Mouse (Mus musculus) MEL (cell line): Measurements from ENCODE around the gene Acta2. TPM values are rescaled to one million over a fixed set of nuclear protein-coding genes. Genes with fewer than 3 reads are reported as not detected.

ENCODE experiments used
- DNase-seq: peaks from one replicate; pipeline ENCODE4 v3.0.0; 2011; ENCODE audit warnings: low read depth, low spot score
- H3K27ac ChIP-seq: 2 replicates; pipeline ENCODE4 v1.5.1; 2012; ENCODE audit warnings: low read depth, mild to moderate bottlenecking, control low read depth, low read length, moderate library complexity; ENCODE audit not compliant: control insufficient read depth
- H3K27me3 ChIP-seq, 2 experiments: fragments of 150-350 bp in 1 of 2; sonication (generic) in 1 of 2; 2 replicates each; pipeline ENCODE4 v1.6.1; 2012; ENCODE audit warnings: low read length in 2 of 2, mild to moderate bottlenecking in 2 of 2, improper control_type of control experiment in 1 of 2, moderate library complexity in 1 of 2; ENCODE audit not compliant: insufficient read depth in 2 of 2, control insufficient read depth in 1 of 2
- H3K36me3 ChIP-seq, 2 experiments: 2 replicates each; pipeline ENCODE4 v1.6.1; 2012 to 2014; ENCODE audit warnings: low read length in 2 of 2, improper control_type of control experiment in 1 of 2, inconsistent platforms in 1 of 2, mild to moderate bottlenecking in 1 of 2; ENCODE audit not compliant: insufficient read depth in 2 of 2, control insufficient read depth in 1 of 2
- H3K4me1 ChIP-seq, 2 experiments: fragments of 150-350 bp in 1 of 2; sonication (generic) in 1 of 2; 2 replicates each; pipeline ENCODE4 v1.6.1; 2012; ENCODE audit warnings: low read length in 2 of 2, improper control_type of control experiment in 1 of 2, mild to moderate bottlenecking in 1 of 2; ENCODE audit not compliant: insufficient read depth in 2 of 2, control insufficient read depth in 1 of 2
- H3K4me3 ChIP-seq, 2 experiments: fragments of 150-350 bp in 1 of 2; sonication (generic) in 1 of 2; 2 replicates each; pipeline ENCODE4 v1.5.1; 2012; ENCODE audit warnings: low read depth in 2 of 2, low read length in 2 of 2, mild to moderate bottlenecking in 2 of 2, moderate library complexity in 2 of 2, control low read depth in 1 of 2, improper control_type of control experiment in 1 of 2; ENCODE audit not compliant: control insufficient read depth in 1 of 2, insufficient read depth in 1 of 2
- H3K79me2 ChIP-seq: 2 replicates; pipeline ENCODE4 v1.6.1; 2012; ENCODE audit warnings: mild to moderate bottlenecking, low read length, moderate library complexity; ENCODE audit not compliant: control insufficient read depth, poor library complexity, insufficient read depth
- H3K9ac ChIP-seq: 2 replicates; pipeline ENCODE4 v1.6.1; 2012; ENCODE audit warnings: low read depth, mild to moderate bottlenecking, control low read depth, low read length, moderate library complexity; ENCODE audit not compliant: control insufficient read depth, poor library complexity, severe bottlenecking
- H3K9me3 ChIP-seq: fragments of 150-350 bp; sonication (generic); replicated peaks from 2 replicates; pipeline ENCODE4 v1.6.1; 2012; ENCODE audit warnings: mild to moderate bottlenecking, low read length, improper control_type of control experiment, moderate library complexity; ENCODE audit not compliant: insufficient read depth
- CHD1 ChIP-seq: IDR thresholded peaks from 2 replicates; pipeline ENCODE4 v1.6.1; 2012; ENCODE audit warnings: low read depth, mild to moderate bottlenecking, inconsistent platforms, low read length, improper control_type of control experiment
- E2F4 ChIP-seq: IDR thresholded peaks from 2 replicates; pipeline ENCODE4 v1.6.1; 2011; ENCODE audit warnings: low read depth, low read length, improper control_type of control experiment, borderline replicate concordance
- ELF1 ChIP-seq: IDR thresholded peaks from 2 replicates; pipeline ENCODE4 v1.6.1; 2014; ENCODE audit warnings: low read depth, mild to moderate bottlenecking, inconsistent platforms, low read length, improper control_type of control experiment, moderate library complexity
- GABPA ChIP-seq: IDR thresholded peaks from 2 replicates; pipeline ENCODE4 v1.6.1; 2012; ENCODE audit warnings: low read depth, mild to moderate bottlenecking, inconsistent platforms, low read length, improper control_type of control experiment, moderate library complexity
- MAX ChIP-seq: IDR thresholded peaks from 2 replicates; pipeline ENCODE4 v1.6.1; 2011; ENCODE audit warnings: low read length, improper control_type of control experiment
- MAZ ChIP-seq: IDR thresholded peaks from 2 replicates; pipeline ENCODE4 v1.6.1; 2012; ENCODE audit warnings: low read depth, mild to moderate bottlenecking, inconsistent platforms, low read length, improper control_type of control experiment
- MEF2A ChIP-seq: IDR thresholded peaks from 2 replicates; pipeline ENCODE4 v1.6.1; 2014; ENCODE audit warnings: low read depth, mild to moderate bottlenecking, inconsistent platforms, low read length, improper control_type of control experiment; ENCODE audit not compliant: poor library complexity, insufficient replicate concordance, severe bottlenecking; ENCODE audit errors: extremely low read depth
- MYC ChIP-seq: IDR thresholded peaks from 2 replicates; pipeline ENCODE4 v1.6.1; 2011; ENCODE audit warnings: low read depth, mild to moderate bottlenecking, low read length, improper control_type of control experiment, moderate library complexity
- POLR2A ChIP-seq, 2 experiments: IDR thresholded peaks; 2 replicates each; pipeline ENCODE4 v1.6.1; 2011 to 2012; ENCODE audit warnings: low read length in 2 of 2, mild to moderate bottlenecking in 2 of 2, control low read depth in 1 of 2, improper control_type of control experiment in 1 of 2, low read depth in 1 of 2, moderate library complexity in 1 of 2; ENCODE audit not compliant: control insufficient read depth in 1 of 2, insufficient read depth in 1 of 2, poor library complexity in 1 of 2
- SIN3A ChIP-seq: IDR thresholded peaks from 2 replicates; pipeline ENCODE4 v1.6.1; 2012; ENCODE audit warnings: low read length, improper control_type of control experiment, inconsistent platforms
- TAL1 ChIP-seq: IDR thresholded peaks from 2 replicates; pipeline ENCODE4 v1.6.1; 2012; ENCODE audit warnings: mild to moderate bottlenecking, inconsistent platforms, low read length, moderate library complexity, mixed read lengths
- UBTF ChIP-seq: IDR thresholded peaks from 2 replicates; pipeline ENCODE4 v1.6.1; 2012; ENCODE audit warnings: low read depth, mild to moderate bottlenecking, inconsistent platforms, low read length, improper control_type of control experiment, moderate library complexity, borderline replicate concordance; ENCODE audit not compliant: insufficient read depth
- ZC3H11A ChIP-seq: IDR thresholded peaks from 2 replicates; pipeline ENCODE4 v1.6.1; 2012; ENCODE audit warnings: low read depth, mild to moderate bottlenecking, inconsistent platforms, low read length, improper control_type of control experiment
- ZKSCAN1 ChIP-seq: IDR thresholded peaks from 2 replicates; pipeline ENCODE4 v1.6.1; 2012; ENCODE audit warnings: low read depth, mild to moderate bottlenecking, inconsistent platforms, low read length, improper control_type of control experiment, moderate library complexity
- ZMIZ1 ChIP-seq: IDR thresholded peaks from 2 replicates; pipeline ENCODE4 v1.6.1; 2012; ENCODE audit warnings: low read depth, mild to moderate bottlenecking, inconsistent platforms, low read length, improper control_type of control experiment, moderate library complexity
- ZNF384 ChIP-seq: IDR thresholded peaks from 2 replicates; pipeline ENCODE4 v1.6.1; 2012; ENCODE audit warnings: low read depth, mild to moderate bottlenecking, inconsistent platforms, low read length, improper control_type of control experiment
- polyA plus RNA-seq, 2 experiments: library from polyadenylated mRNA; stranded (reverse) in 1 of 2; unstranded in 1 of 2; fragments of >175 nt in 1 of 2; fragments of >200 nt in 1 of 2; gene quantifications; 2 replicates each; pipeline versions ENCODE4 v1.2.1 to v1.2.4; 2012; ENCODE audit warnings: low replicate concordance in 2 of 2, low read depth in 1 of 2; ENCODE audit not compliant: insufficient read length in 2 of 2, insufficient read depth in 1 of 2, missing spikeins in 1 of 2
- total RNA-seq: library from RNA; depleted of rRNA; stranded (reverse); fragments of 300-350 nt; gene quantifications from 2 replicates; pipeline ENCODE4 v1.2.3, GENCODE M21; 2012; rRNA removed

The Acta2 gene
- total RNA-seq (not detected in 2 replicates), polyA plus RNA-seq (not detected)

DNA sequence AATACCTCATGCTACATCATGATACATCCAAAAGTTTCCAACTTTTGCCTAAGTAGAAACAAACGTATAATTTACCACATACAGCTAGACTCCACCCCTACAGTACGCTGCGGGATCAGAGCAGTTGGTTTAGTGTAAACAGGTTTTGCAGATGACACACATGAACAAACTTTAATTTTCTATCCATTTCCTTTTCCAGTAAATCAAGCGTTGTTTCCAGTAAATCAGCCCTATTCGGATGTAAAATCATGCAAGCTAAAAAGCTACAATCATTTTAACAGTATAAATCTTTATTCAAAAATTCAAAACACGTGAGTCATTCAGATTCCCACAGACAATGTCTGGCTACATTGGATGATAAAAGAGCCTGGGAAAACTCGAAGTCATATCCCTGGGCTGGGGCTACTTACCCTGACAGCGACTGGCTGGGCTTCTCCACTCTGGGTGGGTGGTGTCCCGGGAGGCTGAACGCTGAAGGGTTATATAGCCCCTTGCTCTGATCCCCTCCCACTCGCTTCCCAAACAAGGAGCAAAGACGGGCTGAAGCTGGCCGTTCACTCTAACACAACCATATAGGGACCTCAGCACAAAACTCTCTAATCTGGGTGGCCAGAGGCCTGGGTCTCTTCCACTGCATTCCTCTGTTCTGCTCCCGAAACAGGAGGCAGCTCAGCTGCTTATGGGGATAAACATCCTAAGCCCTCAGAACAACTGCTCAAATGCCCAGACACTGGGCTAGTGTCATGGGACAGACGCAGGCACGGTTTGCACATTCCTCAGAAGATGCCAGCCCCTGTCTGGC, at the start of gene Acta2:
Gene Acta2, minus strand, starts transcription at position 711 of the 802 bp plus-strand sequence.
- H3K36me3 ChIP-seq, result no peaks in the 10 kb centered on the region
- TF ChIP-seq ELF1, result no peak
- TF ChIP-seq ZKSCAN1, result no peak
- no peaks in the 10 kb centered on the region for H3K79me2 ChIP-seq
- H3K27me3 ChIP-seq, result peaks cover 0 to 3% of the 10 kb centered on the region in 2 experiments; a peak in 2 of 4 replicates
- H3K9me3 ChIP-seq, result no peaks in the 10 kb centered on the region
- no peak within 1 kb of the TSS for H3K4me3 ChIP-seq
- no peaks in the 10 kb centered on the region; a peak in 1 of 4 replicates for H3K4me1 ChIP-seq
- H3K9ac ChIP-seq, result no peak within 1 kb of the TSS
- no peak within 1 kb of the TSS for H3K27ac ChIP-seq
- no peak for DNase-seq

GRCm38 (mm10) chr19:34304917-34305316, 49.5 kb upstream of the Acta2 start:
- no peaks in the 10 kb centered on the region for H3K79me2 ChIP-seq
- H3K9me3 ChIP-seq, result no peaks in the 10 kb centered on the region
- DNase-seq, result no peak
- no peaks in the 10 kb centered on the region; a peak in 1 of 4 replicates for H3K27me3 ChIP-seq
- no peak overlapping the region for H3K27ac ChIP-seq
- no peak overlapping the region for H3K9ac ChIP-seq
- H3K36me3 ChIP-seq, result no peaks in the 10 kb centered on the region
- H3K4me3 ChIP-seq, result no peak overlapping the region
- no peaks in the 10 kb centered on the region for H3K4me1 ChIP-seq
- TF ChIP-seq TAL1, result no peak
- no peak for TF ChIP-seq POLR2A (IDR thresholded peaks at IDR 0.05; ENCODE audit: control insufficient read depth in 1 of 2, insufficient read depth in 1 of 2, low read depth in 1 of 2, low read length in 2 of 2, poor library complexity in 1 of 2)
- no peak for TF ChIP-seq ZMIZ1
- TF ChIP-seq SIN3A, result no peak
- TF ChIP-seq GABPA, result no peak
- TF ChIP-seq MAX, result no peak
- no peak for TF ChIP-seq ZNF384
- no peak for TF ChIP-seq E2F4
- TF ChIP-seq MYC, result no peak
- TF ChIP-seq UBTF, result no peak
- no peak for TF ChIP-seq ZC3H11A
- no peak for TF ChIP-seq CHD1
- TF ChIP-seq MEF2A, result no peak
- TF ChIP-seq MAZ, result no peak
